Mouse (Mus musculus) splenic B cell, adult 2 months (primary cell): Measurements from ENCODE around the gene Lcn11.
"Not testable (repeated sequence)": the region's sequence is repeated elsewhere in the genome, so short reads cannot be mapped to it uniquely, and the experiment has no call there.

Experiments
- DNase-seq: peaks from one replicate; pipeline ENCODE4 v3.0.0-alpha.2; 2011; ENCODE audit warnings: low read depth, low spot score
- H3K27me3 ChIP-seq: 2 replicates; pipeline ENCODE4 v1.6.1; 2012; ENCODE audit warnings: mild to moderate bottlenecking, low read length, moderate library complexity, mixed read lengths; ENCODE audit not compliant: control insufficient read depth, poor library complexity, insufficient read depth, severe bottlenecking
- H3K36me3 ChIP-seq: 2 replicates; pipeline ENCODE4 v1.6.1; 2012; ENCODE audit warnings: mild to moderate bottlenecking, low read length, moderate library complexity, mixed read lengths; ENCODE audit not compliant: control insufficient read depth, poor library complexity, insufficient read depth, severe bottlenecking

Gene Lcn11

GRCm38 (mm10) chr2:25789092-25789491 is 12.3 kb downstream of the Lcn11 start:
- no peaks in the 10 kb centered on the region for H3K36me3 ChIP-seq
- H3K27me3 ChIP-seq = no peaks in the 10 kb centered on the region
- no peak for DNase-seq

- Histone ChIP-seq H3K27me3 (no peaks in the 10 kb centered on the region), H3K36me3 (no peaks in the 10 kb centered on the region)
- no peak for DNase-seq
Measured at GRCm38 (mm10) chr2:25797635-25798034, 20.8 kb downstream of the Lcn11 start.

GRCm38 (mm10) chr2:25798065-25798464 is 21.2 kb downstream of the Lcn11 start:
- no peaks in the 10 kb centered on the region for H3K36me3 ChIP-seq
- no peaks in the 10 kb centered on the region for H3K27me3 ChIP-seq
- DNase-seq = no peak

GRCm38 (mm10) chr2:25811711-25812110 is 34.9 kb downstream of the Lcn11 start:
- no peaks in the 10 kb centered on the region for H3K27me3 ChIP-seq
- no peaks in the 10 kb centered on the region for H3K36me3 ChIP-seq
- DNase-seq = no peak

GRCm38 (mm10) chr2:25813364-25813763 is 36.5 kb downstream of the Lcn11 start:
- DNase-seq = no peak
- Histone ChIP-seq H3K36me3 (no peaks in the 10 kb centered on the region), H3K27me3 (no peaks in the 10 kb centered on the region)

GRCm38 (mm10) chr2:25815748-25816147 is 38.9 kb downstream of the Lcn11 start, which contains the start of gene Glt6d1:
TSS of gene Glt6d1 (minus strand) at chr2:25815848.
- not testable (repeated sequence) for H3K27me3 ChIP-seq

GRCm38 (mm10) chr2:25822806-25823205 is 46.0 kb downstream of the Lcn11 start, which contains the start of gene Lcn9:
TSS of gene Lcn9 (plus strand) at chr2:25823153.
- no peak for DNase-seq
- no peaks in the 10 kb centered on the region for H3K36me3 ChIP-seq
- no peaks in the 10 kb centered on the region for H3K27me3 ChIP-seq

More at GRCm38 (mm10) chr2:25815748-25816147, 38.9 kb downstream of the Lcn11 start, which contains the start of gene Glt6d1:
- not testable (repeated sequence) for DNase-seq, H3K36me3 ChIP-seq

GRCm38 (mm10) chr2:25824751-25825150 is 47.9 kb downstream of the Lcn11 start:
- no peaks in the 10 kb centered on the region for H3K27me3 ChIP-seq
- H3K36me3 ChIP-seq = no peaks in the 10 kb centered on the region
- DNase-seq = no peak

- no peak for DNase-seq
- H3K36me3 ChIP-seq = no peaks in the 10 kb centered on the region
- no peaks in the 10 kb centered on the region for H3K27me3 ChIP-seq
Measured at GRCm38 (mm10) chr2:25828344-25828947, 51.6 kb downstream of the Lcn11 start.
